Mouse (Mus musculus): ENCODE data around the gene Spred1. TPM values are rescaled to one million over a fixed set of nuclear protein-coding genes. Genes with fewer than 3 reads are reported as not detected.

Gene Spred1
- 11.7 TPM for polyA plus RNA-seq (2014; fragmentation: Illumina TruSeq; extraction: RNeasy Lipid Tissue Mini Kit (QIAGEN cat#74804); ENCODE audit: low read depth, low replicate concordance)

GRCm38 (mm10) chr2:117121212-117121983 is at the start of gene Spred1:
Gene Spred1 (plus strand): TSS chr2:117121374.

Other genes with a start within 250 kb of the Spred1 start
- gene Tmco5, start 242.7 kb upstream of the Spred1 start, polyA plus RNA-seq (2014; fragmentation: Illumina TruSeq; extraction: RNeasy Lipid Tissue Mini Kit (QIAGEN cat#74804); ENCODE audit: low read depth, low replicate concordance), result 1,595 TPM
- 55.3 TPM for gene Fam98b, start 128.4 kb downstream of the Spred1 start, polyA plus RNA-seq (2014; fragmentation: Illumina TruSeq; extraction: RNeasy Lipid Tissue Mini Kit (QIAGEN cat#74804); ENCODE audit: low read depth, low replicate concordance)
- gene Rasgrp1, start 221.6 kb downstream of the Spred1 start, polyA plus RNA-seq (2014; fragmentation: Illumina TruSeq; extraction: RNeasy Lipid Tissue Mini Kit (QIAGEN cat#74804); ENCODE audit: low read depth, low replicate concordance), result 0.20 TPM

Data from testis, adult 10 weeks (tissue).